Mouse (Mus musculus): ENCODE data around the gene Ikbkg. TPM values are rescaled to one million over a fixed set of nuclear protein-coding genes. Genes with fewer than 3 reads are reported as not detected.
"Not testable (repeated sequence)": the region's sequence is repeated elsewhere in the genome, so short reads cannot be mapped to it uniquely, and the experiment has no call there.

The Ikbkg gene
- total RNA-seq (2021), result 10 to 100 TPM; 49.7 to 51.5 TPM
- long read RNA-seq, full-length matches to known transcripts, result 47 of 62 reads
- long read RNA-seq, partial matches to known transcripts, result 3 of 62 reads
- long read RNA-seq, other reads (novel, unspliced or antisense), result 12 of 62 reads

DNA sequence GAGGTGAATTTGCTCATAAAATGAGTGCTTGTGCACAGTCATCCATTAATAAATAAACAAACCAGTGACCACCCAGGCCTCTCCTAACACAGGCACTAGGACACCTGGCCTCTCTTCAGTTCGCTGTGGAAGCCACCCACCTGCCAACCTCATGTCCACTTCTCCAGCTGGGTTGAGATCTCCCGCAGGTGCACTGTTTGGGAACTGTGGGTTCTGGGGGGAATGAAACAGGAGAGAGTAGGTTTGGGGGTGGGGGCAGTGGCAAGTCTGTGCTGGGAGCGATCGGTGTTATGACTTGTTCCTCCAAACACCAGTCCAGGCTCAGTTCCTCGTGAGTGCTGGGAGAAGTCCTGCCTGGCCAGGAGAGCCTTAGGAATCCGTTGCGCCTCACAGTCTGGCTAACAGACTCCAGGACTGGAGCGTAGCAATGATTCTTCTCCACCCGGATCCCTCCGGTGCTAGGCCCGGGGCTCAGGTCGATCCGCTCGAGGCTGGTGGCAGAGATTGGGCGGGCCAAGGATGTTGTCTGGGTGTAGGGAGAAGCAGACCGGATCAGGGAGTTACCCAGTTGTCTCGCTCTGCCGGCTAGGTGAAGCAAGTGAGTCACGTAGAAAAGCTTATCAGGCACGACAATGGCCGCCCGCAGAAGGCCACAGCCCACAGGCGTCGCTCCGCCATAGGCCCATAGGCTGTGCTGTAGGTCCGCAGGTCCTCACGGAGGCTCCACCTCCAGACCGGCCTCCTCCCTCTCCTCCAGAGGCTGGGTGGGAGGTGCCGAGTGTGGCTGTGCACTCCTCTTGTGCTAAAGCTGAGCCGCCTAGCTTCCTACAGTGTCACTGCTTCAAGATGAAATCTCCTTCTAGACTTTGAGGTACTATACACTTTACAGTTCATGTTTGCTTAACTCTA, at the start of gene Ikbkg, which contains the start of gene Fam3a:
TSS of gene Ikbkg (plus strand) at position 756 of the 909 bp plus-strand sequence.
TSS of gene Fam3a (minus strand) at position 738 of the 909 bp plus-strand sequence.
- peak; percentile 78 to 83 for DNase-seq (ENCODE audit: low spot score in 2 of 2)

DNA sequence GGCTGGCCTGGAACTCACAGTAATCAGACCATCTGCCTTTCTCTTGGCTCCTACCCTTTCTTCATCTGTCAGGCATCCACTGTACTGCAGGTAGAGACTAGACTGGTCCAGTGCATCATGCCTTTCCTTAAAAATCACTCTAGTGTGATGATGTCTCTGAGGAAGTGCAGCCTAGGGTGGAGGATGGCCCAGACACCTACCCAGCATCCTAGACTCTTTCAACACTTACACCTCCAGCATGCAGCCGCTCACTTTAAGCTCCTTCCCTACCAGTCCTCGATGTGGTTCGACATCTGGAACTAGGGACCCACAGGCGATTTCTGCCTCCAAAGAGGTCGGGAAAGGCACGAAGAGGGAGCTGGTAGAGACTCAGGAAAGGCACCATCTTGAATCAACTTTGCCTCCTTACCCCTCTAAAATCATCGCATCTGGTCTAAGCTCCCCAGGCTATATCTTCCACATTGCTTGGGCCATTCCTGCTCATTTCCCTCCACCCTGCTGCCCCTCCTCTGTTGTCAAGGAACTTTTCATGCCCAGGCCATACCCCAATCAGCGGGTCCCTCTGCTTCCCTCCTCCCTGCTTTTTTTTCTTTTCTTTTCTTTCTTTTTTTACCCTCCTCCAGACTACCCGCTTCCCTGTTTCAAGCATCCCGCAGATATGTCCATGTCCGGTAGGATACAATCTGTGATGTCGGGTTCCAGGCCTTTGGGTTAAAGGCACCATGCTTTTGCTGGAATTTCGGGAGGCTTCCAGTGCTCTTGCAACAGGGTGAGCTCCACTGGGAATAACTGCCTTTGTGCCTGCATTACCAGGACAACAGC, 40.2 kb upstream of the Ikbkg start:
- no peak for DNase-seq (ENCODE audit: low spot score in 2 of 2)

GRCm38 (mm10) chrX:74353467-74353770, 39.7 kb upstream of the Ikbkg start, which contains the start of gene Lage3:
Gene Lage3 (minus strand): TSS chrX:74353618.
- peak; percentile 67 to 79 for DNase-seq (ENCODE audit: low spot score in 2 of 2)

DNA sequence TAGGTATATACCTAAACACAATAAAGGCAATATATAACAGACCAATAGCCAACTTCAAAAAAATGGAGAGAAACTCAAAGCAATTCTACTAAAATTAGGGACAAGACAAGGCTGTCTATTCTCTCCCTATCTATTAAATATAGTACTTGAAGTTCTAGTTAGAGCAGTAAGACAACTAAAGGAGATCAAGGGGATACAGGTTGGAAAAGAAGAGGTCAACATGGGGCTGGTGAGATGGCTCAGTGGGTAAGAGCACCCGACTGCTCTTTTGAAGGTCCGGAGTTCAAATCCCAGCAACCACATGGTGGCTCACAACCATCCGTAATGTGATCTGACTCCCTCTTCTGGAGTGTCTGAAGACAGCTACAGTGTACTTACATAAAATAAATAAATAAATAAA, 36.0 kb upstream of the Ikbkg start:
- not testable (repeated sequence) for DNase-seq (ENCODE audit: low spot score in 2 of 2)

- no peak for DNase-seq (ENCODE audit: low spot score in 2 of 2)
Observed at GRCm38 (mm10) chrX:74359171-74359570, 33.9 kb upstream of the Ikbkg start.

DNA sequence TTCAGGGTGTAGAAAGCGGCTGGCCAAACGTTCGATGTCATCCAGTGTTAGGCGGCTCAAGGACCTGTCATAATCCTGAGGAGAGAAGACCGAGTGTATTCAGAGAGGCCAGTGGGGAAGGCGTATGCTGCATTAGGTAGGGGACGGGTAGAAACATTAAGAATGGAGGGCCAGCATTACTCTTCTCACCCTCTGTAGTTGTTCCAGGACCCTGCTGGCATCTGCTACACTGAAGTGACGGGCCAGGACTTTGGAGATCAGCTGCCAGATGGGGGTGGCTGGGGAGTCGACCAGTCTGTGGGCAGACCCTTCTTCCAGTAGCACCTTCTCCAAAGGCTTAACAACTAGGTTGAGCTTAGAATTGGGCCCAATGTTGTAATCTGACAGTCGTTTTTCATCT, 25.6 kb upstream of the Ikbkg start:
- no peak for DNase-seq (ENCODE audit: low spot score in 2 of 2)

GRCm38 (mm10) chrX:74368209-74368909, 24.7 kb upstream of the Ikbkg start:
- peak; percentile 28 to 59 for DNase-seq (ENCODE audit: low spot score in 2 of 2)

DNA sequence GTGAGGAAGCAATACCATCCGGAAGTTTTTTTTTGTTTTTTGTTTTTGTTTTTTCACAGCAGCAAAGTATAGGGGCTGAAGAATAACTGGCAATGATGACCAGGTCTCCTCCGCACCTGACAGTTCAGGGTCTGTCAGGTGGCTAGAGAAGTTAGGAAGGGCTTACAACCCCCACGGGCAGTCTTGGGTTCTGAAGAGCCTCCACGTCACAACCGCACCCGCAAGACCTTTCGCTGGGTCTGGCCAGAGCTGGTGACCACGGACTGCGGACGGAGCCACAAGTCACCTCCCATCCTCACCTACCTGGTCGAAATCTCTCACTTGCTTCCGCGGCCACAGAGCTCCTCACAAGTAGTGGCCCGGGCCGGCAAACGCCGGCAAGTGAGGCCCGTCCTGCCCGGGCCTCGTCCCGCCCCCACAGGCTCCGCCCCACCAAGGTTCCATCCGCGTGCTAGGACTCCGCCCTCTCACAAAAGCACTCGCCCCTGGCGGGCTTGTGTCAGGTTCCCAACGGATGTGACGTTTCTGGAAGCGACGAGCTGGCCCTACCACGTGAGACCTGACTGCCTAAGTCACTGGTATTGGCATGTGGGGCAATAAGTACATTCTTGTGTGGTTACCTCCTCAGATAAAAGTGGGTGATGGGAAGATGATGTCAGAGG, 20.1 kb upstream of the Ikbkg start, which contains the start of the genes Ubl4a and Slc10a3:
TSS of gene Ubl4a (minus strand) at position 331 of the 662 bp plus-strand sequence.
TSS of gene Slc10a3 (minus strand) at position 462 of the 662 bp plus-strand sequence.
- peak; percentile 82 to 84 for DNase-seq (ENCODE audit: low spot score in 2 of 2)

GRCm38 (mm10) chrX:74384451-74384850, 8.6 kb upstream of the Ikbkg start:
- no peak for DNase-seq (ENCODE audit: low spot score in 2 of 2)

DNA sequence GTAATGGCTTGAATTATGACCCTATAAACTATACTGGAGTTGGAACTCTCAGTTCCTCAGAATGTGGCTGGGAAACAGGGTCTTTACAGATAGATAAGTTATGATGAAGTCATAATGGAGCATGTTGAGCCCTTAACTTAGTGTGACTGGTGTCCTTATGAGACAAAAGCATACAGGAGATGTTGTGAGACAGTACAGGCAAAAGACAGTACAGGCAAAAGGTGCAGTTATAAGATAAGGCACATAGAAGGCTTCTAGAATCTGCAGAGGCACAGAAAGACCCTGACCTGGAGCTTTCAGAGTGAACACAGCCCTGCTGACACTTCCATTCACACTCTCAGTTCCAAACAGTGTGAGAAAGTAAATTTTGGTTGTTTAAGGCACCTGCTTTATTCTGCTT, 4.9 kb upstream of the Ikbkg start:
- DNase-seq (ENCODE audit: low spot score in 2 of 2), result no peak

- no peak for DNase-seq (ENCODE audit: low spot score in 2 of 2)
Observed at GRCm38 (mm10) chrX:74400136-74400535, 7.0 kb downstream of the Ikbkg start.

DNA sequence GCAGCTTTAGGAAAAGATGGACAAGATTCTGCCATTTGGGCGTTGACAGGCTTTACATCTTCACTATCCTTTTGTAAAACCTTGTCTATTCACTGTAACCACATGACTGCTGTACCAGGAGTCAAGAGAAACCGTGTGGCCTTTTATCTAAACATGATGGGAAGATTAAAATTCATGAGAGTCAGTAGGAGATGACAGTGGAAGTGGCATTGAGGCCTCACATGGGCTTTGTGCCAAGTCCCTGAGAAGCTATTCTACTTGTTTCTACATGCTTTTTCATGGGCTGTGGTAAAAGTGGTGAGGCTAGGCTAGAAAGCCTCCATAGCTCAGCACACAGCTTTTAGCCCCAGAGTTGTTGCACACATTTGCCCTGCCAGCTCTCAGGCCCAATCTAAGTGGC, 15.2 kb downstream of the Ikbkg start:
- DNase-seq (ENCODE audit: low spot score in 2 of 2), result no peak

DNA sequence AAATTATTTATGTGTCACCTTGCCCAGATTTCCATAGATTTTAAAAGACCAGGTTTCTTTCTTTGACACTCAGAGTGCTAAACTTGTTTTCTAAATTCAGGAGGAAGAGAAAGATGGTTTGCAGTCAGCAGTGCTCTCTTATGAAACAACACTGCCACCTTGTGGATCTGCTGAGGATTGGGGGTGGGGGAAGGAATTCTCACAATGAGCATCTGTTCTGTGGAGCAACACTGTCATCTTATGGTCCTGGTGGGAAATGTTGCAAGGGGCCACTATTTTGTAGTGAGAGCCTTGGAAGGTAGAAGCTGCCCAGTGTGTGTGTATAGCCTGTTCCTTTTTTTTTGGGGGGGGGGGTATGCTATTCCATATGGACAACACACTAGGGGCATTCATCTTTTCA, 20.3 kb downstream of the Ikbkg start:
- DNase-seq (ENCODE audit: low spot score in 2 of 2), result peak; percentile 57 to 84

GRCm38 (mm10) chrX:74424443-74424842, 31.4 kb downstream of the Ikbkg start:
- DNase-seq (ENCODE audit: low spot score in 2 of 2), result no peak

- DNase-seq (ENCODE audit: low spot score in 2 of 2), result no peak
Observed at GRCm38 (mm10) chrX:74425195-74425594, 32.1 kb downstream of the Ikbkg start.

DNA sequence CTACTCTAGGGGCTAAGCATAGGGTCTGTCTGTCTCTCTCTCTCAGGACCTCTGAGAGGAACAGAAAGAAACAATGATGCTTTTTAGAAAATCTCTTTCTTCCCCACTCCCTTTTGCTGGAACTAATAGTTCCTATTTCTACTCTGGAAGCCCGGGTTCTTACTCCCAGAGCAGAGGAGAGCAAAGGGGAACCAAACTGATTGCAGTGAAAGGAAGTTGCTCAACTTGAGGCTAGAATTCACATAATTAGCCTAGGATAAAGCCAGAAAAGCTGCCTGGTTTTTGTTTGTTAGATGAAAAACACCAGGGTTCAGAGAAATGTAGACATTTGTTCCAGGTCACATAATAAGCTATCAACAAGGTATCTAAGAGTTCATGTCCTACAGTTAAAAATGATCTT, 33.2 kb downstream of the Ikbkg start:
- DNase-seq (ENCODE audit: low spot score in 2 of 2), result no peak

DNA sequence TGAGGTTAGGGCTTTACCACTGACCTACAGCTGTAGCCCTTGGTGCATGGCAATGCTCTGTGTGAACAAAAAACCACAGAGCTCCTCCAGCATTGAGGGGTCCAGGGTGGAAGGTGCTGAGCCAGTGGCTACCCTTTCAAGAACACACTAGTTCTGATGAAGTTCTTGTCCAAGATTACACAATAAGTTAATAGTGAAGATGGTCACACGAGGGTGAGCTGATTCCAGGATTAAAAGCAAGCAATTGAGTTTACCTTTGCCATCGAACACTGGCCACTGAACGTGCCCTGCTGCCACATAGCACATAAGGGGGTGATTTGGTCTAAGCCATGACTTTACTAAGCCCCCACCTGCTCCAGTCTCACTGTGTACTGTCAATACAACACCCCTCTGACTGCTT, 34.0 kb downstream of the Ikbkg start:
- no peak for DNase-seq (ENCODE audit: low spot score in 2 of 2)

DNA sequence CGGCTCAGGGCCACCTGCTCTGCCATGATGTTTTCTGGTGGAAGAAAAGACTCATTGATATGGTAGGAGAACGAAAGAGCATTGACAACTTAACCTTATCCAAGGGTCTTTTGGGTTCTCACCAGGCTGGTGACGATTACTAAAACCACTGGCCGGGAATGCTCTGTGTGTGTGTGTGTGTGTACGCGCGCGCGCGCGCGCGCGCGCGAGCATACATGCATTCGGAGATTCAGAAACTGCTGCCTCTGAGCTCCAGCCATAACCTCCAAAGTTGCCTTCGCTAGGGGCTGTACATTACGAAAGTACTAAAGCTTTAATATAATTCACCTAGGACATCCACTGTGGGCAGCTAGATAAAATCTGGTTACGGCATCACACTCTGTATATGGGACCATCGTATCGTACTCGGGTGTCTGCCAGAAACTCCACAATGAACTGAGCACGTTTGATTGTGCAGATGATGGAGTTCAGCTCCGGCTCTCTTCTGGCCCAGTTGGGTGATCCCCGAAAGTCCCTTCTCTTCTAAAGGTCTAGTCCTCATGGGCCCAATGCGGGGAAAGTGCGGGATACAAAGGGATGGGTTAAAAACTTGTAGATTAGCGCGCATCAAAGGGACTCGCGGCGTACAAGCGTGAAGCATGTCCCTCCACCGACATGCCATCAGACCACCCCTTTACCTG, 35.2 kb downstream of the Ikbkg start:
- DNase-seq (ENCODE audit: low spot score in 2 of 2), result no peak

DNA sequence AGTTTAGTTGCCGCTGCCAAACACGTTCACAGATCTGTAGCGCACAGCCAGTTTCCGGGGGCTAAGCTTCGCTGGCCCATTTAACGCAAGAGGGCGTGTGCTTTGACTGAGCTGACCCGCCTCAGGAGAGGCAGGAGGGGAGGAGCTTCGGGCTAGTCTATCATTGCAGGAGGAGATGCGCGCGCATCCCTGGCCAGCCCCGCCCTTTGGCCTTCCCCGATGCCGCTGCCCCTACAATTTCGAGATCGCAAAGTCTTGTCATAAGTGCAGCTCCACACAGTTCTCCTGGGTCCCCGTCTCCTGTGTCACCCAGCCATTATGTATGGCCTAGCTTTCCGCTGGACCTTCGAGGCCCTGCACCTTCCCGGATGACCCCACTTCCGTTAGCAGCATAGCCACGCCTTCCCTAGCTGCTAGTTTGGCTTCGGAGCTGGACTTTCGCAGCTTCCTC, 35.8 kb downstream of the Ikbkg start, which contains the start of gene G6pdx:
TSS of gene G6pdx (minus strand) at position 369 of the 451 bp plus-strand sequence.
- DNase-seq (ENCODE audit: low spot score in 2 of 2), result peak; percentile 77 to 90
